Mouse (Mus musculus) hindbrain, embryonic 10.5 days (tissue): Measurements from ENCODE around the gene Fggy. TPM values are rescaled to one million over a fixed set of nuclear protein-coding genes. Genes with fewer than 3 reads are reported as not detected.

ENCODE experiments used
- DNase-seq: peaks from one replicate; pipeline ENCODE4 v3.0.0-alpha.2; 2017; ENCODE audit warnings: low spot score
- H3K27ac ChIP-seq: fragments of 300-500 bp; sonication (generic); 2 replicates; pipeline ENCODE4 v1.5.1; 2016; ENCODE audit warnings: mild to moderate bottlenecking, moderate library complexity
- H3K27me3 ChIP-seq: fragments of 300-500 bp; sonication (generic); 2 replicates; pipeline ENCODE4 v1.6.1; 2016; ENCODE audit warnings: mild to moderate bottlenecking; ENCODE audit not compliant: poor library complexity, insufficient read depth, severe bottlenecking
- H3K36me3 ChIP-seq: fragments of 300-500 bp; sonication (generic); 2 replicates; pipeline ENCODE4 v1.6.1; 2016; ENCODE audit warnings: mild to moderate bottlenecking, moderate library complexity
- H3K4me1 ChIP-seq: fragments of 300-500 bp; sonication (generic); replicated peaks from 2 replicates; pipeline ENCODE4 v1.6.1; 2016; ENCODE audit warnings: mild to moderate bottlenecking
- H3K4me3 ChIP-seq: fragments of 300-500 bp; sonication (generic); 2 replicates; pipeline ENCODE4 v1.5.1; 2016; ENCODE audit warnings: mild to moderate bottlenecking, moderate library complexity
- H3K9me3 ChIP-seq: fragments of 300-500 bp; sonication (generic); 2 replicates; pipeline ENCODE4 v1.6.1; 2016; ENCODE audit warnings: mild to moderate bottlenecking, moderate library complexity
- WGBS: fragments of 180-500 bp; shearing (Covaris S2); methylation state at CpG from one replicate; pipeline ENCODE4 v1.1.7; 2016; 5-methylcytosine and 5-hydroxymethylcytosine counted together
- polyA plus RNA-seq: library from polyadenylated mRNA; unstranded; fragments of >200 nt; fragmentation: Nextera tagmentation; extraction: Ambion mirVana; gene quantifications from 2 replicates; pipeline ENCODE4 v1.2.1, GENCODE M21; 2016

The Fggy gene
- 6.2 and 7.5 TPM in 2 replicates for polyA plus RNA-seq

GRCm38 (mm10) chr4:95557333-95557956 lies at the start of gene Fggy:
Gene Fggy (plus strand): TSS chr4:95557507.
- Histone ChIP-seq H3K4me1 (peaks cover 12% of the 10 kb centered on the region), H3K27me3 (no peaks in the 10 kb centered on the region), H3K9me3 (no peaks in the 10 kb centered on the region), H3K36me3 (no peaks in the 10 kb centered on the region), H3K4me3 (peak within 1 kb of the TSS; percentile 55), H3K27ac (peak within 1 kb of the TSS; percentile 90)
- 27% methylated on average over 12 of the region's 12 CpGs for WGBS
- DNase-seq: peak; percentile 95

GRCm38 (mm10) chr4:95507946-95508311 lies 49.4 kb upstream of the Fggy start:
- Histone ChIP-seq H3K9me3 (no peaks in the 10 kb centered on the region), H3K27me3 (no peaks in the 10 kb centered on the region), H3K36me3 (no peaks in the 10 kb centered on the region), H3K4me3 (no peak overlapping the region), H3K27ac (no peak overlapping the region), H3K4me1 (no peaks in the 10 kb centered on the region)
- DNase-seq: no peak
- 89% methylated on average over 4 of the region's 4 CpGs for whole genome bisulfite sequencing

GRCm38 (mm10) chr4:95518382-95518781 lies 38.9 kb upstream of the Fggy start:
- 0 out of 2 replicates have a peak, but pooled peaks cover 8% of the 10 kb centered on the region for H3K4me1 ChIP-seq
- H3K4me3 ChIP-seq: no peak overlapping the region
- no peak overlapping the region for H3K27ac ChIP-seq
- H3K36me3 ChIP-seq: no peaks in the 10 kb centered on the region
- no peak for DNase-seq
- no peaks in the 10 kb centered on the region for H3K27me3 ChIP-seq
- no peaks in the 10 kb centered on the region for H3K9me3 ChIP-seq
- WGBS: 87% methylated on average over 1 of the region's 1 CpGs

- H3K27me3 ChIP-seq: no peaks in the 10 kb centered on the region
- no peaks in the 10 kb centered on the region for H3K36me3 ChIP-seq
- 0 out of 2 replicates have a peak, but pooled peaks cover 8% of the 10 kb centered on the region for H3K4me1 ChIP-seq
- H3K27ac ChIP-seq: no peak overlapping the region
- 80% methylated on average over 4 of the region's 4 CpGs for WGBS
- no peaks in the 10 kb centered on the region for H3K9me3 ChIP-seq
- no peak for DNase-seq
- no peak overlapping the region for H3K4me3 ChIP-seq
These were observed 37.2 kb upstream of the Fggy start for GRCm38 (mm10) chr4:95519975-95520642.

- Histone ChIP-seq H3K27ac (no peak overlapping the region), H3K9me3 (no peaks in the 10 kb centered on the region), H3K4me3 (no peak overlapping the region), H3K27me3 (no peaks in the 10 kb centered on the region), H3K36me3 (no peaks in the 10 kb centered on the region), H3K4me1 (0 out of 2 replicates have a peak, but pooled peaks cover 8% of the 10 kb centered on the region)
- DNase-seq: no peak
- 74% methylated on average over 2 of the region's 2 CpGs for WGBS
These were observed 36.7 kb upstream of the Fggy start for GRCm38 (mm10) chr4:95520643-95521032.

- DNase-seq: no peak
- no peaks in the 10 kb centered on the region for H3K4me1 ChIP-seq
- no peak overlapping the region for H3K27ac ChIP-seq
- no peaks in the 10 kb centered on the region for H3K27me3 ChIP-seq
- no peak overlapping the region for H3K4me3 ChIP-seq
- no peaks in the 10 kb centered on the region for H3K36me3 ChIP-seq
- WGBS: 90% methylated on average over 4 of the region's 4 CpGs
- no peaks in the 10 kb centered on the region for H3K9me3 ChIP-seq
These were observed 30.7 kb upstream of the Fggy start for GRCm38 (mm10) chr4:95526588-95526987.

GRCm38 (mm10) chr4:95530757-95531156 lies 26.6 kb upstream of the Fggy start:
- WGBS: 69% methylated on average over 2 of the region's 2 CpGs

GRCm38 (mm10) chr4:95533946-95534345 lies 23.4 kb upstream of the Fggy start:
- Histone ChIP-seq H3K4me3 (no peak overlapping the region), H3K36me3 (no peaks in the 10 kb centered on the region), H3K27ac (no peak overlapping the region), H3K9me3 (no peaks in the 10 kb centered on the region), H3K4me1 (no peaks in the 10 kb centered on the region), H3K27me3 (no peaks in the 10 kb centered on the region)
- 89% methylated on average over 3 of the region's 3 CpGs for WGBS
- no peak for DNase-seq

More at GRCm38 (mm10) chr4:95530757-95531156, 26.6 kb upstream of the Fggy start:
- H3K27me3 ChIP-seq: no peaks in the 10 kb centered on the region
- no peaks in the 10 kb centered on the region for H3K9me3 ChIP-seq
- H3K36me3 ChIP-seq: no peaks in the 10 kb centered on the region
- H3K4me1 ChIP-seq: no peaks in the 10 kb centered on the region
- no peak overlapping the region for H3K27ac ChIP-seq
- H3K4me3 ChIP-seq: no peak overlapping the region
- DNase-seq: no peak

- Histone ChIP-seq H3K27me3 (no peaks in the 10 kb centered on the region), H3K4me1 (no peaks in the 10 kb centered on the region), H3K9me3 (no peaks in the 10 kb centered on the region), H3K36me3 (no peaks in the 10 kb centered on the region), H3K27ac (no peak overlapping the region), H3K4me3 (no peak overlapping the region)
- WGBS: 71% methylated on average over 3 of the region's 3 CpGs
- DNase-seq: no peak
These were observed 15.8 kb upstream of the Fggy start for GRCm38 (mm10) chr4:95541382-95542038.

GRCm38 (mm10) chr4:95542039-95542790 lies 15.1 kb upstream of the Fggy start:
- Histone ChIP-seq H3K27ac (no peak overlapping the region), H3K4me1 (no peaks in the 10 kb centered on the region), H3K9me3 (no peaks in the 10 kb centered on the region), H3K36me3 (no peaks in the 10 kb centered on the region), H3K4me3 (no peak overlapping the region), H3K27me3 (no peaks in the 10 kb centered on the region)
- 96% methylated on average over 4 of the region's 4 CpGs for WGBS
- no peak for DNase-seq

GRCm38 (mm10) chr4:95543529-95543928 lies 13.8 kb upstream of the Fggy start:
- Histone ChIP-seq H3K36me3 (no peaks in the 10 kb centered on the region), H3K27ac (no peak overlapping the region)
- DNase-seq: no peak

GRCm38 (mm10) chr4:95556663-95557332 lies 509 bp upstream of the Fggy start:
- Histone ChIP-seq H3K27me3 (no peaks in the 10 kb centered on the region), H3K4me1 (peaks cover 12% of the 10 kb centered on the region), H3K9me3 (no peaks in the 10 kb centered on the region), H3K36me3 (no peaks in the 10 kb centered on the region), H3K4me3 (peak overlapping the region; percentile 55), H3K27ac (peak overlapping the region; percentile 90)
- WGBS: 47% methylated on average over 16 of the region's 16 CpGs
- DNase-seq: no peak

More at GRCm38 (mm10) chr4:95543529-95543928, 13.8 kb upstream of the Fggy start:
- 83% methylated on average over 4 of the region's 4 CpGs for WGBS
- Histone ChIP-seq H3K27me3 (no peaks in the 10 kb centered on the region), H3K4me1 (no peaks in the 10 kb centered on the region), H3K4me3 (no peak overlapping the region), H3K9me3 (no peaks in the 10 kb centered on the region)
